Mouse (Mus musculus) small intestine, adult 2 months (tissue): ENCODE results near the gene Psmc2.

Experiments
- CTCF ChIP-seq: fragments of 200-500 bp; IDR thresholded peaks from 2 replicates; pipeline ENCODE4 v1.5.1; 2012; ENCODE audit warnings: low read depth, mild to moderate bottlenecking, control low read depth, inconsistent platforms, low read length, moderate library complexity, mixed read lengths; ENCODE audit not compliant: insufficient replicate concordance, insufficient read length; ENCODE audit errors: extremely low read depth
- POLR2A ChIP-seq: fragments of 200-500 bp; IDR thresholded peaks from 2 replicates; pipeline ENCODE4 v1.6.1; 2012; ENCODE audit warnings: low read depth, mild to moderate bottlenecking, control low read depth, inconsistent platforms, low read length, moderate library complexity

DNA sequence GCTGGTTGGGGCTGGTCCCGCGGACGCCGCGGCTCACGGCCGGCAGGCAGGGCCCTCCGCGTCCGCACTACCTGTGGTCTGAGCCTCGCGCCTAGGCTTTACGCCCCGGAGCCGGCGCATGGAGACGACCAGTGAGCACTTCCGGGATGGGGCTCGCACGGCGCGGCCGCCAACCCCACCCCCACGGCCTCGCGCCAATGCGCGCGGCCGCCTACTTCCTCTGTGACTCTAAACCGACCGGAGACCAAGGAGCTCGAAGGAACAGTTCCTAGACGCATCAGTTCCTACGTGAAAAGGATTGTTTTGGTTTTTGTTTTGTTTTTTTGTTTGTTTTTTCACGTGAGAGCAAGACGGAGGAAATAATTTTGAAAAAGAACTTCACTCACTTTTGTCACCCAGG, at the start of gene Psmc2, which contains the start of gene Dnajc2:
- TF ChIP-seq POLR2A = no peak
- TF ChIP-seq CTCF = no peak
